Mouse (Mus musculus) E14TG2a.4 (cell line): ENCODE data around the gene Ahnak2.

ENCODE experiments used
- CTCF ChIP-seq: conservative IDR thresholded peaks from 2 replicates; pipeline ENCODE4 v1.5.1; 2014; ENCODE audit warnings: low read length
- NANOG ChIP-seq: IDR thresholded peaks from 2 replicates; pipeline ENCODE4 v1.6.1; 2014; ENCODE audit warnings: borderline replicate concordance, low read length, mixed read lengths

DNA sequence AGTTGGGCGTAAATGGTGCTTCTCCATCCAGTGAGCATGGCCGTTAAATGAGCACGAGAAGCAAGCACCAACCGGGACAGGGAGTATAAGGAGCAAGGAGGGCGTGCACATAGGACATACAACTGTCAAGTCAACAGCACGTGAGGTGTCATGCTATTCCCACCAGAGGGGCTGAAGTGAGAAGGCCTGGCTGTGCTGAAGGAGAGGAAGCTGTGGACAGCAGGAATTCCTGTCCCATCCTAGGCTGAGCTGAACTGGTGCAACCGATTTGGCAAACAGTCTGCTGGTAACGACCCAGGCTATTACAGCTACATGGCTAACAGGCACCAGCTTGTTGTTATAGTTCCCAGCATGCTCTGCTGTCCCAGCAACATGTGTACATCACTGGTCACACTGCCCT, 11.4 kb downstream of the Ahnak2 start:
- no peak for TF ChIP-seq CTCF
- TF ChIP-seq NANOG, result no peak
